Mouse (Mus musculus) kidney, postnatal 4 days (tissue): ENCODE data around the gene Wnt11.

Experiments
- DNase-seq, 2 experiments: peaks; one replicate each; pipeline ENCODE4 v3.0.0; 2021; ENCODE audit warnings: mixed read lengths in 2 of 2

Wnt11 gene

GRCm38 (mm10) chr7:98867053-98867793 lies 32.3 kb downstream of the Wnt11 start:
- peak; percentile 55 to 71 for DNase-seq

GRCm38 (mm10) chr7:98867794-98868150 lies 32.9 kb downstream of the Wnt11 start:
- DNase-seq: no peak

- no peak for DNase-seq
Observed at GRCm38 (mm10) chr7:98869070-98869469, 34.2 kb downstream of the Wnt11 start.

GRCm38 (mm10) chr7:98870791-98871190 lies 35.9 kb downstream of the Wnt11 start:
- DNase-seq: no peak

GRCm38 (mm10) chr7:98871882-98872281 lies 37.0 kb downstream of the Wnt11 start:
- peak in 1 of 2 experiments; percentile 51 for DNase-seq

GRCm38 (mm10) chr7:98873316-98873715 lies 38.4 kb downstream of the Wnt11 start:
- DNase-seq: no peak

GRCm38 (mm10) chr7:98874411-98874951 lies 39.6 kb downstream of the Wnt11 start:
- DNase-seq: no peak

- DNase-seq: no peak
Observed at GRCm38 (mm10) chr7:98875390-98875990, 40.6 kb downstream of the Wnt11 start.

- DNase-seq: no peak
Observed at GRCm38 (mm10) chr7:98876119-98876518, 41.2 kb downstream of the Wnt11 start.

GRCm38 (mm10) chr7:98879176-98879575 lies 44.3 kb downstream of the Wnt11 start:
- no peak for DNase-seq

GRCm38 (mm10) chr7:98881887-98882286 lies 47.0 kb downstream of the Wnt11 start:
- no peak for DNase-seq

GRCm38 (mm10) chr7:98887811-98888261 lies 52.9 kb downstream of the Wnt11 start:
- DNase-seq: peak; percentile 76 to 86

GRCm38 (mm10) chr7:98888810-98889209 lies 53.9 kb downstream of the Wnt11 start:
- no peak for DNase-seq

- no peak for DNase-seq
Observed at GRCm38 (mm10) chr7:98889211-98889610, 54.3 kb downstream of the Wnt11 start.

- no peak for DNase-seq
Observed at GRCm38 (mm10) chr7:98893144-98893543, 58.2 kb downstream of the Wnt11 start.

- no peak for DNase-seq
Observed at GRCm38 (mm10) chr7:98894305-98894704, 59.4 kb downstream of the Wnt11 start.

GRCm38 (mm10) chr7:98894768-98895167 lies 59.9 kb downstream of the Wnt11 start:
- no peak for DNase-seq

GRCm38 (mm10) chr7:98895501-98896095 lies 60.7 kb downstream of the Wnt11 start:
- peak in 1 of 2 experiments; percentile 53 for DNase-seq

GRCm38 (mm10) chr7:98897323-98897722 lies 62.4 kb downstream of the Wnt11 start:
- DNase-seq: no peak

- DNase-seq: peak; percentile 68 to 80
Observed at GRCm38 (mm10) chr7:98899815-98900214, 64.9 kb downstream of the Wnt11 start.

- DNase-seq: no peak
Observed at GRCm38 (mm10) chr7:98901120-98901519, 66.2 kb downstream of the Wnt11 start.

- DNase-seq: no peak
Observed at GRCm38 (mm10) chr7:98903884-98904283, 69.0 kb downstream of the Wnt11 start.
